15 mouse cellular contexts compared by ENCODE assay signal in genomic region chr1:160594066-160594465, GRCm38 (mm10).
"Had no signal": no experiment of that assay in that cellular context is flagged by ENCODE, and none has a peak within 500 bp of the region (broad histone marks: within the 10 kb centered on the region; RNA-seq: fewer than 3 reads in every experiment).

No protein-coding gene starts in this region.

- H3K9me3 ChIP-seq: neural tube, embryonic 12.5 days; neural tube, embryonic 13.5 days; neural tube, embryonic 15.5 days; stomach, embryonic 15.5 days had no signal

- H3K4me1 ChIP-seq: neural tube, embryonic 12.5 days; neural tube, embryonic 13.5 days; neural tube, embryonic 15.5 days; stomach, embryonic 15.5 days had no signal

- H3K4me3 ChIP-seq: neural tube, embryonic 12.5 days; neural tube, embryonic 13.5 days; neural tube, embryonic 15.5 days; stomach, embryonic 15.5 days had no signal

- H3K9ac ChIP-seq: neural tube, embryonic 12.5 days; neural tube, embryonic 13.5 days; neural tube, embryonic 15.5 days; stomach, embryonic 15.5 days had no signal

- H3K4me2 ChIP-seq: neural tube, embryonic 12.5 days; neural tube, embryonic 13.5 days; neural tube, embryonic 15.5 days; stomach, embryonic 15.5 days had no signal

- H3K27ac ChIP-seq: neural tube, embryonic 12.5 days; neural tube, embryonic 13.5 days; neural tube, embryonic 15.5 days; stomach, embryonic 15.5 days; stomach, postnatal 0 days had no signal

- H3K36me3 ChIP-seq: neural tube, embryonic 12.5 days; neural tube, embryonic 13.5 days; neural tube, embryonic 15.5 days; stomach, embryonic 15.5 days had no signal

- DNase-seq: right cerebral cortex, adult 18-20 months; right cerebral cortex, postnatal 25 days; right cerebral cortex, postnatal 4 days; spleen, adult 18-20 months; thymus, adult 18-20 months; thymus, adult 2 months; thymus, postnatal 14 days; thymus, postnatal 25 days; thymus, postnatal 36 days; thymus, postnatal 4 days had no signal

- H3K27me3 ChIP-seq: neural tube, embryonic 12.5 days; neural tube, embryonic 13.5 days; neural tube, embryonic 15.5 days; stomach, embryonic 15.5 days had no signal
